Mouse (Mus musculus) liver (tissue): ENCODE measurements around the gene Slc1a7.

Source experiments
- DNase-seq: peaks from one replicate; pipeline ENCODE4 v3.0.0-alpha.2; 2020; ENCODE audit warnings: mixed read lengths

The Slc1a7 gene

GRCm38 (mm10) chr4:107967966-107968682 is at the start of gene Slc1a7:
TSS of gene Slc1a7 (plus strand) at chr4:107968332.
- DNase-seq, result no peak

GRCm38 (mm10) chr4:107920336-107920735 is 47.8 kb upstream of the Slc1a7 start:
- DNase-seq, result no peak

GRCm38 (mm10) chr4:107921152-107921695 is 46.9 kb upstream of the Slc1a7 start:
- peak; percentile 8 for DNase-seq

- peak; percentile 34 for DNase-seq
These were observed 46.2 kb upstream of the Slc1a7 start for GRCm38 (mm10) chr4:107921952-107922351.

- peak; percentile 99 for DNase-seq
These were observed 44.9 kb upstream of the Slc1a7 start, which contains the start of gene Cpt2 for GRCm38 (mm10) chr4:107923145-107923802. TSS of gene Cpt2 (minus strand) at chr4:107923610.

GRCm38 (mm10) chr4:107923803-107924194 is 44.3 kb upstream of the Slc1a7 start:
- DNase-seq, result no peak

- DNase-seq, result no peak
These were observed 39.9 kb upstream of the Slc1a7 start for GRCm38 (mm10) chr4:107928269-107928668.

- DNase-seq, result no peak
These were observed 39.4 kb upstream of the Slc1a7 start for GRCm38 (mm10) chr4:107928726-107929125.

- DNase-seq, result no peak
These were observed 36.7 kb upstream of the Slc1a7 start for GRCm38 (mm10) chr4:107931453-107931852.

- DNase-seq, result no peak
These were observed 34.9 kb upstream of the Slc1a7 start for GRCm38 (mm10) chr4:107933239-107933638.

GRCm38 (mm10) chr4:107935254-107935653 is 32.9 kb upstream of the Slc1a7 start:
- no peak for DNase-seq

GRCm38 (mm10) chr4:107937338-107937737 is 30.8 kb upstream of the Slc1a7 start:
- DNase-seq, result peak; percentile 67

- DNase-seq, result no peak
These were observed 30.0 kb upstream of the Slc1a7 start for GRCm38 (mm10) chr4:107938124-107938523.

- DNase-seq, result no peak
These were observed 25.4 kb upstream of the Slc1a7 start for GRCm38 (mm10) chr4:107942741-107943140.

- DNase-seq, result no peak
These were observed 24.0 kb upstream of the Slc1a7 start for GRCm38 (mm10) chr4:107944141-107944540.

GRCm38 (mm10) chr4:107949918-107950317 is 18.2 kb upstream of the Slc1a7 start:
- no peak for DNase-seq

GRCm38 (mm10) chr4:107952845-107953244 is 15.3 kb upstream of the Slc1a7 start:
- no peak for DNase-seq

- DNase-seq, result no peak
These were observed 12.4 kb upstream of the Slc1a7 start for GRCm38 (mm10) chr4:107955691-107956090.

GRCm38 (mm10) chr4:107958487-107958886 is 9.6 kb upstream of the Slc1a7 start:
- DNase-seq, result no peak

GRCm38 (mm10) chr4:107962044-107962732 is 5.9 kb upstream of the Slc1a7 start:
- DNase-seq, result peak; percentile 30

- no peak for DNase-seq
These were observed 5.3 kb upstream of the Slc1a7 start for GRCm38 (mm10) chr4:107962792-107963191.

- no peak for DNase-seq
These were observed 1.6 kb upstream of the Slc1a7 start for GRCm38 (mm10) chr4:107966416-107967109.

- DNase-seq, result no peak
These were observed 1.6 kb downstream of the Slc1a7 start for GRCm38 (mm10) chr4:107969781-107970180.
